Mouse (Mus musculus) adrenal gland, adult 2 months (tissue): ENCODE measurements around the gene St3gal5. TPM values are rescaled to one million over a fixed set of nuclear protein-coding genes. Genes with fewer than 3 reads are reported as not detected.

Experiments
- DNase-seq: peaks from one replicate; pipeline ENCODE4 v3.0.0; 2021
- polyA plus RNA-seq: library from polyadenylated mRNA; depleted of rRNA; stranded (reverse); fragments of >200 nt; gene quantifications from 2 replicates; pipeline ENCODE4 v1.2.3, GENCODE M21; 2012
- total RNA-seq, 2 experiments: library from RNA; stranded (reverse); gene quantifications; 2 replicates each; pipeline ENCODE4 v1.2.3; 2021

Gene St3gal5
- total and polyA plus RNA-seq, 3 experiments = 137 to 188 (median 149) TPM

DNA sequence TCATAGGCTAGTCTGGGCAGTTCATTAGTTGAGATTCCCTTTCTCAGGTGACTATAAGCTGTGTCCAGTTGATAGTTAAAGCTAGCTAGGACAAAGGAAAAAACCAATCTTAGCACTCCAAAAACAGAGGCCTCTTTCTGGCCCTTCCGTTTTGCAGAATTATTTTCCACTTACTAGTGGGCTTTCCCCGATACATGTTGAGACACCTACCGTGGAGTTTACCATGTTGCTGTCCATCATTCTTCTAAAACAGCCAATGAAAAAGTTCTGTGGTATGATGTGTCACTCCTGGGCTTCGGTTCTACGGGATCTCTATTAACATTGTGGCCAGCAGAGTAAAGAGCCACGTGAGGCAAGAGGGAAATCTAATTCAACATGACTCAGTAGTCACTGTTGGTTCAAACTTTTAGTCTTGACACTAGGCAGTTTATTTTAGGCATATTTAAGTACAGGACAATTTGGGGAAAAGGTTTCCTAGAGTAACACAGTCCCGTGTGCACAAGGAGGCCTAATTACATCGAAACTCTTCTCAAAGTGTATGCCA is 35.4 kb downstream of the St3gal5 start:
- no peak for DNase-seq

DNA sequence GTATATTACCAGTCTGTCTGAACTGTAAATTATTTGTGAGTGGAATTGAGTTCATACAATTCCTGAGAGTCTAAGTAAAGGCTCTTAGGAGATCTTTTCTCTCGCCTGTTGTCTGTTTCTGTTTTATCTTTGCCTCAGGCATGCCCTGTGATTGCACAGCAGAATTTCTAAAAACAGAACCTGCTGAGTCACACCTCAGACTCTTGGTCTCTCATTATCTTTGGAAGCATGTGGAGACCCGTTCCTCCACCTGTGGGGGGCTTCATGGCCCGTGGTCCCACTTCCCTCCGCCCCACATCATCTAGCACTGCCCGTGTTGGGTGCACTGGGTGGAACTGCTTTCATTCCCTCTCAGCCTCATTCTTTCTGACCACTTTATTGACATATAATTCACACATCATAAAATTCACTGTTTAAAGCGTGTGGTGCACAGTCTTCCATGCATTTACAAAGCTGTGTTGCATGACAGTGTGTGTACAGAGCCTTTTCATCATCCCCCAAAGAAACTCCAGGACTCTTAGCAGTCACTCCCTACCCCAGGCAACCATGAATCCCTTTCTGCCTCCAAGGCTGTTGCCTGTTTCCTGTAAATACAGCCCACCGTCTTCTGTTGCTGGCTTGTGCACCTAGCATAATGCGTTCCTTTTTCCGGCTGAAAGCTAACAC is 37.6 kb downstream of the St3gal5 start:
- DNase-seq = no peak

DNA sequence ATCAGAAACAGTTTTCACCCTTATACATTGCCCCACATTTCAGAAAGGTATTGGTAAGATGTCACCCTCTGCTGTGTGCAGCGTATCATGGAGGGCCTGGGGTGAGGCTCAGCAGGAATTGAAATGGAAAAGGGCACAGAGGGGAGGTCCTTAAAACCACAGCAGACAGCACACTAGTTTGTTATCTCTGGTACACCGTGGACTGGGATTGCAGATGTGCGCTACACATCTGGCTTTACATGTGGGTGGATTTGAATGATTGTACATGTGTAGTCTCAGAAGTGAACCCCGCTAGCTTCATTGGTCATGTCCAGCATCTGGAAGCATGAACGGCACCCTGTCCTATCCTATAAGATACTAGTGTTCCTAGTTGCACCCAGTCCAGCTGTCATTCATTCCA is 38.6 kb downstream of the St3gal5 start:
- no peak for DNase-seq

DNA sequence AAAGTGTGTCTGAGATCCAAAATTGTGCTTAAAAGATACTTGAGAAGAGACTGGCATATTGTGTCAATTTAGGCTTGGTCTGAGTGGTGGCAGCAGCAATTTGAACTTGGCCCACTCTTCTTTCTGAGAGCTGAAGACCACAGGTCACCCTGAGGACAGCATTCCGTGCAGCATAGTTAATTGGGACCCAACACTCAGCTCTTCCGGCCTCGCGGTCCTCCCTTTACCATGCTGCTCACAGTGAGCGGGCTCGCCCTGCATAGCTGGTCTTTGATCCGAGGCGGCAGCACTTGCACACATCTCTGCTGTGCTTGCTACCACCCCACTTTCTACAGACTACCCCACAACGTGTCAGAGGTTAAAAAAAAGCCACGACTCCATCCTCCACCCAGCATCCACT is 39.2 kb downstream of the St3gal5 start:
- no peak for DNase-seq

DNA sequence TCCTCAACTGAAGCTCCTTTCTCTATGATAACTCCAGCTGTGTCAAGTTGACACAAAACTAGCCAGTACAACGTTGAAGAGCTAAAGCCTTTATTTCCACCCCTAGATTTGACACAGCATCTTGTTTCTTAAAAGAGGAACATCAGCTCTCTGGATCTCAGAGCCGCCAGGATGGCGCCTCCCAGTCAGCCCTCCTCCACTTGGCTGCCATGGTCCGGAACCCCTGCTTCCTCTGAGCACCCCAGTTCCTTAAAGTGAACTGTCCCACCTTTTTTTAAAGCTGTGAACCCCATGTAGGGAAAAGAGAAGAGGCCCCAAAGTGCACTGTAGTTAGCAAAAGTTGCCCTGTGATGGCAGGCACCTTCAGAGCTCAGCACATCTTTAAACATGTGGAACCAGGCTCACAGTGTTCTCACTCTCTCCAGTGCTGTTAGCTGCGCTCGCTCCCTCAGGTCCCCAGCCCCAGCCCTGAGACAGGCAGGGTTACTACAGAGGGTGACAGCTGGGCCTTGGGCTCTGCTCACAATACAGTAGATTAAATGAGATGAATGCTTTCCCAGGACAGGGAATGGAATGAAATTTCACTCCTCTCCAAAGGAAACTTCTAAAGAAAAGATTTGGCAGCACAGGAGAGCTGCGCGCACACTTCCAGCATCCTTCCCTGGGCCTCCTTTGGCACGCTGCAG is 42.3 kb downstream of the St3gal5 start:
- DNase-seq = no peak

DNA sequence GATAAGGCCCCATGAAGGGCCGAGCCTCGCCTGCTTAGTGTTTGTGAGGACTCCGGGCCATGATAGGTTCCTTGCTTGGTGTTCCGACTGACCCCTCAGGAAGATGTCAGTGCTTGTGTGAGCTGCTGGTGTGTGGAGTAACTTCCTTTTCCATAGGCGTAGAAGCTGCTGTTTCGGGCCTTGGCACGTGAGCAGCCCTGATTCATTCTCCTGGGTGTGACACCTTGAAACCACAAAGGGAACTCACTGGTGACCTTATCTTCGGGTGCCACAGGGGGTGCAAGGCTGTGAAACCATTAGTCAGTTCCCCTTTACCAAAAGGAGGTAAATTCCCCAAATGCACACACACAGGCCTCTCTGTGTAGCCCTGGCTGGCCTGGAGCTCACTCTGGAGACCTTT is 43.0 kb downstream of the St3gal5 start:
- peak; percentile 73 for DNase-seq

DNA sequence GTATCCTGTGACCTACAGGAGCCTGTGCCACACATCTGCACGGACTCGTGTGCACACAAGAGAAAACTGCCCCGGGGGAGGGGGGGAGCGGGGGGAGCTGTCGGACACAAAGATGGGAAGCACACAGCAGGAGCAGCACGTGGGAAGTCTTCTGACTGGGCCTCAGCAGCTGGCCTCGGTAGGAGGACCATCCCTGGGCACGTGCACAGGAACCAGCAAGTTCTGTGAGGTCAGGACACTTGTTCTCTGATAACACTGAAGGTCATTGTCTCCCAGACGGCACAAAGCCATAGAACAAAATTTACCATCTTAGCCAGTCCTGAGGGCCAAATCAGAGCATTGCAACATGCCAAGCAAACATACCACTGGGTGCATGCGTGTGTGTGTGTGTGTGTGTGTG is 43.8 kb downstream of the St3gal5 start:
- peak; percentile 73 for DNase-seq

DNA sequence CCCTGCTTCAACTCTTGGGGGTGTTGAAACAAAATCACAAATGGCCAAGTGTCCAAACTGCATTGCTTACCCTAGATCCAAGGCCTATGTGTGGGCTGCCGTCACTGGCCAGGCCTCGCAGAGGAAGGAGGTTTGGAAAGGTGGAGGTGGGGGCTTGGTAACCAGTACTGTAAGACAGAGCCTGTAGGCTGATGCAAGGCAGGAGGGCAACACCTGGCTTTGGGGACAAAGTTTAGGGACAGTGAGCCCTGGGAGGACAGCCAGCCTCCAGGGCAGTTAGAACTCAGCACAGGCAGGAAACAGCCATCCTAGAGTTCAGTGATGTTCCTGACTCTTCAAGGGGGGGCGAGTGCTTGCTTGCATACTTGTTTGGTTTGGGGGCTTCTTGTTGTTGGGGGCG is 45.2 kb downstream of the St3gal5 start:
- DNase-seq = no peak

DNA sequence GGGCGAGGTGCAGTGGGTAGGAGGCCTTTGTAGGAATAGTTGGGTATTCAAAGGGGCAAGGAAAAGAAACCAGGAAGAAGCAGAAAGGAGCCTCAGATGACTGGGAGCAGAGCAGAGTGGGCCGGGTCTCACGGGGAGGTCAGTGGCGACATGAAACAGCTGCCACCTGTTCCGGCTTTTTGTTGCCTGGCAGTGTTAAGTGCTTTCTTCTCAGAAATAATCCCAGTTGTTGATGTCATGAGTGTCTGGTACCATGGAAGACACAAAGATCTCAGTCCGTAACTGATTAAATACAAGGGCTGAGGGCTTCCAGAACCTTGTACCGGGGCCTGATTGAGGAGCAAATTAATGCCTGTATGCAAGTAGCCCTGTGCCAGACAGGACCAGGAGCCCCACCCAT is 47.0 kb downstream of the St3gal5 start:
- DNase-seq = no peak

DNA sequence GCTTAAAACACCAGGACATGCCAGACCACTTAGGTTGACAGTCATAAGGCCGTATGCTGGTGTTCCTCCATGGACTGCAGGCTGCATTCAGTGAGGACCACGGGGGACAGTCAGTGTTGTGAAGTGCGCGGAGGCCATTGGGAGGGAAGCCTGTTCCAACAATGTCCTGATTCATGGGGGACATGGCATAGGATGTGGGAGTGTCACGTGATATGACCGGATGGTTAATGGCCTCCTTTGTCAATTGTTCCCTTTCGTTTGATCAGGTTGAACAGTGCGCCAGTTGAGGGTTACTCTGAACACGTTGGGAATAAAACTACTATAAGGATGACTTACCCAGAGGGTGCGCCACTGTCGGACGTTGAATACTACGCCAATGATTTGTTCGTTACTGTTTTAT is 49.4 kb downstream of the St3gal5 start:
- DNase-seq = no peak

DNA sequence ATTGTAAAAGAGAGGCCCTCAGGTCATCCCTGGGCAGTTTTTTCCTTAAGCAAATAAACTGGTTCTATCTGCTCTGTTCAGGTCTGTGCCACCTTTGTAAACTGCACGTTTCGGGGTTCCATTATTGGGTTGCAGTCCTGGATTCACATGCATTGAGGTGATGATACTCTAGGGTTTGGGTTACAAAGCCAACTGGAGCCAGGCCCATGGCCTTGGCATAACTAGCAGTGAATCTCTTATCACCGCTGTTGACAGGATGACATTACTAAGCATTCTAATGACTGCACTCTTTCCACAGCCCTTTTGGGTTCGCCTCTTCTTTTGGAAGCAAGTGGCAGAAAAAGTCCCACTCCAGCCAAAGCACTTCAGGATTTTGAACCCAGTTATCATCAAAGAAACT is 51.3 kb downstream of the St3gal5 start:
- peak; percentile 84 for DNase-seq

DNA sequence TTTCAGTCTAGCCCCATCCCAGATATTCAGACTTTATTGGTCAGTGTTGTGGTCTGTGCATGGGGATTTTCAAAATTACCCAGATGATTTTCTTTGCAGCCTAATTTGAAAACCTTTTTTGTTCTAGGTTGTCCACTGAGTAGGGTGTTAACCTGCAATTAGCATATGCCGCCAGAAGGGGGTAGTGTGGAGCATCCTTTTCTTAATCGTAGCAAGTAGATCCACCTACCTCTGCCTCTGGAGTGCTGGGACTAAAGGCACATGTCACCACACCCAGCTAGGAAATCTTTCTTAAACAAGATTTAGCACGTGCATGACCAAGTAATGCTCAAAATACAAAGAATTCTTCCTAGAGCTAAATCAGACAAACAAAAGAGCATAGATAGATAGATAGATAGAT is 52.4 kb downstream of the St3gal5 start:
- DNase-seq = no peak

DNA sequence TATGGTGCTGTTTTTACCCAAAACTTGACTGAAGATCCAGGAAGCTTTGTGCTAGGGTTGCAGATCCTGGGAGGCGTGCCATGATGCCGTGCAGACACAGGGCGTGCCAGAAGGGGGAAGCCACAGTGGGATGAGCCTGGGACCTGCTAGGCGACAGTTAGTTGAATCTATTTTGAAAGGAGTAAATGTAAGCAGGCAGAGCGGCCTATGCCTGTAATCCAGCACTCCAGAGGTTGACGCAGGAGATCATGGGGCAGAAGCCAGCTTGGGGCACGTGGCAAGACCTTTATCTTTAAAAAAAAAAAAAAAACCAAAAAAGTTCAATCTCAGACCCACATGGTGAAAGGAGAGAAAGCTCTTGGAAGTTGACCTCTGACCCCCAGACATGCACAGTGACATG is 55.3 kb downstream of the St3gal5 start:
- DNase-seq = no peak

DNA sequence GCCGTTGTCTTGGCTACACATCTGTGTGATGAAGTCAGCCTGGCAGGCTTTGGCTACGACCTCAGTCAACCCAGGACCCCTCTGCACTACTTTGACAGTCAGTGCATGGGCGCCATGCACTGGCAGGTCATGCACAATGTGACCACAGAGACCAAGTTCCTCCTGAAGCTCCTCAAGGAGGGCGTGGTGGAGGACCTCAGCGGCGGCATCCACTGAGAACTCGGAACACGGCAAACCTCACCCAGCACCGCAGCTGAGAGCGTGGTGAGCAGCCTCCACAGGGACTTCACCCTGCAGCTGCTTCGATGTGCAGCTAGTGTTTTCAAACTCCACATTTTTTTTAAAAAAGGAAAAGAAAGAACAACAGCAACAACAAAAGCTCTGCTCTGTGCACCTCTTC is 56.1 kb downstream of the St3gal5 start:
- DNase-seq = no peak

DNA sequence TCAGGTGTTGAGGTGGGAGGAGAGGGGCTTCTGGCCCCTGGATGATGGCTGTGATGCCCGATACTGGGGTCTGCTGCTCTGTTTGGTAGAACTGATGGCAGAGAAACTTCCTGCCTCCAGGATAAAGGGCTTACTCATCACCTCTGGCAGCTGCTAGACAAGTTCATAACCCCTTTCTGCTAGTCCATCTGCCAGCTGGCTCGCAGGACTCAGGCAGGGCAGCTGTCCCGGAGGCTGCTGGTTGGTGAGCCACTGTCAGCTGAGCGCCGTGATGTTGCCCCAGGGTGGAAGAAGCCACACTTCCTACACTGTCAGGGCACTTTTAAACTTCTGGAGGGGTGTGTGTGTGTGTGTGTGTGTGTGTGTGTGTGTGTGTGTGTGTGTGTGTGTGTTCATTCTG is 56.6 kb downstream of the St3gal5 start:
- peak; percentile 79 for DNase-seq

DNA sequence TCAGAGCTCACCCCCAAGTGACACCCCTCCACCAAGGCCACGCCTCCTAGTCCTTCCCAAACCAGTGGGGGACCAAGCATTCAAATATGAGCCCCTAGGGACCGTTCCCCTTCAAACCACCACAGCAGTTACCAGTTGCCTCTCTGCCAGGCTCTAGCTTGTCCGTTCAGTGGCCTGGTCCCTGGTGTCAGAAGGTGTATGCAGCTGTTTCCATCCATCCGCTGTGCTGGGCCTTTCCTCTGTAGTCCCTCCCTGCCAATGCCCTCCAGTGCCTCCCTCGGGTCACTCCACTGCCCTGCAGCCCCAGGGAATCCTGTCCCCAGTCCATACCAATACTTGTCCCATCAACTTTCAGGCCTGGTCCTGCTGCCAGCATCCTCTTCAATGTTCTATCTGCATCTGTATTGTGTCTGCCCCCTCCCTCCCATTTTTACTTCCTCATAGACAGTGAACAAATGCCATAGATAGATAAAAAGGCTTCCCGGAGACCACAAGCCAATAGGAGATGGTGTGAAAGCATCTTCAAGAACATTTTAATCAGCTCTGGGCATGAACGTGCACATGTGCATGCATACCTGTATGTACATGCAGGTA is 57.6 kb downstream of the St3gal5 start:
- no peak for DNase-seq

DNA sequence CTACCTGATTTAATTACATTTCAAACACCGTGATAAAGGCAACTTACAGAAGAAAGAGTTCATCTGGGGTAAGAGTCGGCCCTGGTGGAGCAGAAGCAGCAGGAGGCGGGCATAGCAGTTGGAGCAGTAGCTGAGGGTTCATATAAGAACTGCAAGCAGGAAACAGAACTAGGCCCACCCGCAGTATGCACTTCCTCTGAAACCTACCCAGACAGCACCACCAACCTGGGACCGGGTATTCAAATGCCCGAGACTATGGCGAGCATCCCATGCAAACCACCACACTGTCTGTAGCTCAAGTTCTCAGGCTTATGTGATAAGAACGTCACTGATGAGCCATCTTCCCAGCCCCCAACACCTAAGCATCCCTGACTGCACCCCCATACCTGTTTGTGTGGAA is 58.3 kb downstream of the St3gal5 start:
- no peak for DNase-seq

DNA sequence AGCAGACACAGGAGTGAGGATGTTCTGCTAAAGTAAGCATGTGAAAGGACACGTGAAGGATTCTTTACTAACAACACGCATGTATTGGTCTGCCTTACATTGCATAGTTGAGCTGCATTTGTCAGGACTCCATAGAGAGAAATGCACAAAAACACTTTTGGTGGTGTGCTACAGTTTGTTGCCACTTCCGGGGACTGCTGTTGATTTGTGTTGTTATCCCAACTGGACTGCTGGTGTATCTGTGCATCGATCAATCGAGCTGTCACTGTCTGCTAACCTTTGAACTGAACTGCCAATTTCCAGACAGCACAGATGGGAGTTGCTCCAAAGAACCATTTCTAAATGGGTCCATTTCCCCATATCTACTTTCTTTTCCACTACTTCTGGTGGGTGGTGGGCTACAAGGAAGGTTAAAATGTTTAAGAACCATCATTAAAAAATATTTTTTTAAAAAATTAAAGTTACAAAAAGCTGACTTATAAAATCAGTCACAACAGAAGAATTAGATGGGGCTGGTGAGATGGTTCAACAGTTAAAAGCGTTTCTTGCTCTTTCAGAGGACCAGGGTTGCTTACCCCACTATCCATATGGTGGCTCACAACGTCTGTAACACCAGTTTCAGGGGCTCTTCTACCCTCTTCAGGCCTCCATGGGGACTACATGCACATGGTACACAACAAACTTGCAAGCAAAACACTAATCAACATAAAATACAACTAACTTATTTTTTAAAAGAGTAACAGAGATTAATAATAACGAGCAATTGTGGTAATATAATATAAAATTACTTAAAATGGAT is 61.8 kb downstream of the St3gal5 start:
- no peak for DNase-seq

DNA sequence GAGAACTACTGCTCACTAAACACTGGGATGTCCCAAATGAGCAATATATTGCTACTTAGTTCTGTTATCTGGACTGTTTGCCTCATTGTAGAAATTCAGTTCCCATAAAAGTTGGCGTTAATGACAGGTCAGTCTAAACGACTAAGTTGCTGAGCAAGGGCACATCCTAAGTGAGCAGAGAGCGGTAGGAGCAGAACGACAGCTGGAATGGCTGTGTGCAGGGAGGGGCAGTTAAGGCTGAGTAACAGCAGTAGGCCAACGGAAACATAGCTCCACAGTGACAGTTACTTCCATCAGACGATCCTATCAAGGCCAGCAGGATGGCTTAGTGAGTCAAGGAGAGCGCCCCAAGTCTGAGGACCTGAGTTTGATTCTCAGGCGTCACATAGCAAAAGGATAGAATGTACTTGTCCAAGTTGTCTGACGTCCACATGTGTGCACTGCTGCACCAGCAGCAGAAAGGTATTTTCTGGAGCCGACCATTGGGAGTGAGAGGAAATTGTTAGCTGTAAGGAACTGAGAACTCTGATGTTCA is 62.5 kb downstream of the St3gal5 start:
- DNase-seq = peak; percentile 59

DNA sequence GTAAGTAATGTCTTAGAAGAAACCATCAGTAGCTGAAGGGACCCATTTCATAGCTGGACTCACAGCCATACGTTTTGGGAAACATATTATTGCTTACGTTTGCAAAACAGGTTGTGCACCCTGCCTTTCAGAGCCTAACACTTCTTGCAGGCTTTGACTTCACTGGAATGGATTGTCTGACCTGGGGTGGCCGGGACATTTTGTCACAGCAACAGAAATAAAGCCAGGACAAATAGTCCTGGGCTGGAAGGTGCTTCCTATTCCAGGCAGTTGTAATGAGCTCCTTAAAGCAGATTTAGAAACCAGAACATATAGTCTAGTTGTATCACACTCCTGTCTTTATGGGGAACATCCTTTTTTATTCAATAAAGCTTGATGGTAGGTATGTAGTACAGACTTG is 63.6 kb downstream of the St3gal5 start:
- DNase-seq = no peak

DNA sequence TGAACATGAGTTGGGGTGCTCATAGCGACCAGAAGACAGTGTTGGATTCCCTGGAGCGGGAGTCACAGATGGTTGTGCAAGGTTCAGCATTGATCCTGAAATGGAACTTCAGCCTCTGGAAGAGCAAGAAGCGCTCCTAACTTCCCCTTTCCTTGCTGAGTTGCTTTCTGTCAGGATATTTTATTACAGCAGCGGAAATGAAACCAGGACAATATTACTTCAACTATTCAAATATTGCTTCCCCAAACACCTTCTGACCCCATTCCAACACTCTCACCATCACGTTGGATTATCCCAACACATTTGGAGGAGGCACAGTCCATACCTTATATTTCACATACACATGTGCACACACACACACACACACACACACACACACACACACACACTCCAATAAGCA is 64.4 kb downstream of the St3gal5 start:
- no peak for DNase-seq

DNA sequence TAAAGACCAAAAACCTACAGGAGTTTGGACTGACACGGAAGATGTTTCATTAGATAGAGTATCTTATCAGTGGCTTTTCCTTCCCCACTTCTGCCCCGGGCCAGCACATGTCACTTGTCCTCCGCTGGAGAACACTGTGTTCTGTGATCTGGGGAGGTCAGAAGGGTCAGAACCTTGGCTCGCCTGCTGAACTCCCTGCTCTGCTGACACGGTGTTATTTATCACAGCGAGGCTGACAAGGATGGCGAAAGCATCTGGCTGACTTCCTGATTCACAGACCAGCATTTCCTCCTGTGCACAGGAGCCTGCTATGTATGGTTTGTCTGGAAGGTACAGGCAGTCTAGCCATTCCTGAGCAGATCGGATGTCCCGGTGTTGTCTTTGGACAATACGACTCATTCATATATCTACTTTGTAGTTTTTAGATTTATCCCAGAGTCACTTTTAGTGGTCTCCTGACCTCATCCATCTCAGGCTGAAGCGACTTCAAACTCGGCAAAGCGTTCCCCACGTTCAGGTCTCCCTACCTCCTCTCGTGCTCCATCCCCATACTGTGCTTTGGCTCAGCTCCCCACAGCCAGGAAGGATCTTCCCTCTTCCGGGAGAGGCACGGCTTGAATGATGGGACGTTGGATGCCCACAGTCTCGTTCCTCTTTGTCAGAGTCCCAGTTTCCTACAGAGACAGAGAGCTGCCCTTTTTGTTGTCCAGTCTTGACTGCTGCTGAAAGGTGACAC is 64.9 kb downstream of the St3gal5 start:
- peak; percentile 90 for DNase-seq
